Mouse (Mus musculus): ENCODE measurements at regions not wholly inside any gene's neighbourhood (a gene's known extent, or its start where the extent isn't known, plus 50 kb on each side); places are given as distances from the start of the nearest gene placed in this dataset.

- no peak for TF ChIP-seq CTCF (IDR thresholded peaks at IDR 0.05)
- TF ChIP-seq EP300 (IDR thresholded peaks at IDR 0.05): no peak
Measured at GRCm38 (mm10) chr3:134610244-134610643, 218.6 kb upstream of the Tacr3 start.
